Mouse (Mus musculus): Measurements from ENCODE around the gene Tssk4.

DNA sequence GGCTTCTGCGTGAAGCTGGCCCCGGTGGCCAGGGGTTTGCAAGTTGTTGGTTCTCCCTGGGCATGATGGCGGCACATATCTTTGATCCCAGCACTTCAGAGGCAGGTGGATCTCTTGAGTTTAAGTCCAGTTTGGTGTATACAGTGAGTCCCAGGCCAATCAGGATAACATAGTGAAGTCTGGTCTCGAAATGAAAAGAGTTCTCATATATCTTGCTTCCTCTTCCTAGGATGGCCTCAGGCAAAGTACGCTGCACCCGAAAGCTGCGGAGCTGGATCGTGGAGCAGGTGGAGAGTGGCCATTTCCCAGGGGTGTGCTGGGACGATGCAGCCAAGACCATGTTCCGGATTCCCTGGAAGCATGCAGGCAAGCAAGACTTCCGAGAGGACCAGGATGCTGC, 45.2 kb upstream of the Tssk4 start:
- TF ChIP-seq ZNF384 (IDR thresholded peaks at IDR 0.05; ENCODE audit: low read depth, low read length) (no peak), ZC3H11A (IDR thresholded peaks at IDR 0.05; ENCODE audit: borderline replicate concordance, low read depth, low read length) (no peak), MAFK (IDR thresholded peaks at IDR 0.05; ENCODE audit: insufficient read depth, low read depth, low read length) (no peak), CHD2 (IDR thresholded peaks at IDR 0.05; ENCODE audit: low read depth, low read length) (no peak), HCFC1 (IDR thresholded peaks at IDR 0.05; ENCODE audit: borderline replicate concordance, insufficient read depth, low read length) (no peak)
